Mouse (Mus musculus): ENCODE measurements around the gene Atp8a1.

DNA sequence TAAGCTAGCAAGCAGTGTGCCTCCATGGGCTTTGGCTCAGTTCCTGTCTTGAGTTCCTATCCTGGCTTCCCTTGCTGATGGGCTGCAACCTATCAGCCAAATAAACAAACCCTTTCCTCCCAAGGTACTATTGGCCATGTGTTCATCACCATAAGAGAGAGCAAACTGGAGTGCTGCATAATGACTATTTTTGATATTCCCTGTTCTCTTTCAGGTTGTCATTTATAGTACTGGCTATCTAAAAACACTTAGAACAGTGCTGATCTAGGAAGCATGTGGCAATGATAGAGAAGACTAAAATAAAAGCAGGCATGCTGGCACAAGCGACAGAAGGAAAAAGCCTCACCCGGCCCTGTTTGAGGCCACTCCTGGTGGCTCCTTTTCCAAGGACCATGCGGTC is 149.1 kb downstream of the Atp8a1 start:
- TF ChIP-seq CTCF (IDR thresholded peaks at IDR 0.05), result no peak
- TF ChIP-seq EP300 (IDR thresholded peaks at IDR 0.05), result no peak

Data from lung, postnatal 0 days (tissue).